Mouse (Mus musculus): ENCODE measurements around the gene Glyctk. TPM values are rescaled to one million over a fixed set of nuclear protein-coding genes. Genes with fewer than 3 reads are reported as not detected.
"Not testable (repeated sequence)": the region's sequence is repeated elsewhere in the genome, so short reads cannot be mapped to it uniquely, and the experiment has no call there.

The Glyctk gene
- total RNA-seq, 2 experiments from 2014 or later = 1.7 to 1.8 TPM

GRCm38 (mm10) chr9:106179454-106179853 is 21.5 kb upstream of the Glyctk start:
- intact Hi-C loops (cut with DNase I) = no loop called here
- DNase-seq = no peak

- intact Hi-C loops (cut with DNase I) = no loop called here
- no peak for DNase-seq
These were observed 19.9 kb upstream of the Glyctk start for GRCm38 (mm10) chr9:106177799-106178198.

- DNase-seq = no peak
- intact Hi-C loops (cut with DNase I) = no loop called here
These were observed 18.8 kb upstream of the Glyctk start for GRCm38 (mm10) chr9:106176769-106177168.

- DNase-seq = no peak
- intact Hi-C loops (cut with DNase I) = no loop called here
These were observed 17.7 kb upstream of the Glyctk start for GRCm38 (mm10) chr9:106175552-106176200.

GRCm38 (mm10) chr9:106173363-106173762 is 15.4 kb upstream of the Glyctk start:
- intact Hi-C loops (cut with DNase I) = loop anchor here (5.0 kb wide), 2 partner anchors 39 to 259 kb away; no protein-coding TSS in a partner anchor
- no peak for DNase-seq

GRCm38 (mm10) chr9:106172527-106172926 is 14.6 kb upstream of the Glyctk start:
- intact Hi-C loops (cut with DNase I) = loop anchor here (5.0 kb wide), 2 partner anchors 40 to 260 kb away; no protein-coding TSS in a partner anchor
- no peak for DNase-seq

- intact Hi-C loops (cut with DNase I) = loop anchor here (5.0 kb wide), 2 partner anchors 41 to 261 kb away; no protein-coding TSS in a partner anchor
- DNase-seq = peak; percentile 83
These were observed 13.6 kb upstream of the Glyctk start for GRCm38 (mm10) chr9:106171346-106172158.

- intact Hi-C loops (cut with DNase I) = loop anchor here (5.0 kb wide), 2 partner anchors 42 to 262 kb away; no protein-coding TSS in a partner anchor
These were observed 12.8 kb upstream of the Glyctk start, which contains the start of gene Wdr82 for GRCm38 (mm10) chr9:106170556-106171345. TSS of gene Wdr82 (plus strand) at chr9:106170928.

GRCm38 (mm10) chr9:106169917-106170316 is 12.0 kb upstream of the Glyctk start:
- intact Hi-C loops (cut with DNase I) = loop anchor here (5.0 kb wide), 2 partner anchors 42 to 262 kb away; no protein-coding TSS in a partner anchor

More at GRCm38 (mm10) chr9:106170556-106171345, 12.8 kb upstream of the Glyctk start, which contains the start of gene Wdr82:
- peak; percentile 92 to 94 for DNase-seq

GRCm38 (mm10) chr9:106169006-106169405 is 11.1 kb upstream of the Glyctk start:
- intact Hi-C loops (cut with DNase I); DNase-seq: not testable (repeated sequence)

More at GRCm38 (mm10) chr9:106169917-106170316, 12.0 kb upstream of the Glyctk start:
- no peak for DNase-seq

GRCm38 (mm10) chr9:106167703-106168102 is 9.8 kb upstream of the Glyctk start:
- DNase-seq = no peak
- intact Hi-C loops (cut with DNase I) = no loop called here

GRCm38 (mm10) chr9:106167241-106167640 is 9.3 kb upstream of the Glyctk start:
- intact Hi-C loops (cut with DNase I) = no loop called here
- DNase-seq = no peak

GRCm38 (mm10) chr9:106166709-106167108 is 8.8 kb upstream of the Glyctk start:
- intact Hi-C loops (cut with DNase I) = no loop called here
- no peak for DNase-seq

GRCm38 (mm10) chr9:106160426-106160825 is 2.5 kb upstream of the Glyctk start:
- intact Hi-C loops (cut with DNase I) = no loop called here
- no peak for DNase-seq

- DNase-seq = peak; percentile 96 to 98
- intact Hi-C loops (cut with DNase I) = loop anchor here (5.0 kb wide), 1 partner anchor 122 kb away; the partner anchor contains the start of gene Poc1a
These were observed 1.9 kb upstream of the Glyctk start for GRCm38 (mm10) chr9:106159784-106160301.

GRCm38 (mm10) chr9:106159237-106159636 is 1.3 kb upstream of the Glyctk start:
- DNase-seq = no peak
- intact Hi-C loops (cut with DNase I) = loop anchor here (5.0 kb wide), 1 partner anchor 123 kb away; the partner anchor contains the start of gene Poc1a

GRCm38 (mm10) chr9:106157623-106157925 is 364 bp downstream of the Glyctk start:
- DNase-seq = no peak
- intact Hi-C loops (cut with DNase I) = loop anchor here (5.0 kb wide), 1 partner anchor 125 kb away; the partner anchor contains the start of gene Poc1a

GRCm38 (mm10) chr9:106156921-106157622 is 866 bp downstream of the Glyctk start:
- intact Hi-C loops (cut with DNase I) = loop anchor here (5.0 kb wide), 1 partner anchor 125 kb away; the partner anchor contains the start of gene Poc1a
- no peak for DNase-seq

- DNase-seq = peak; percentile 33 to 68
- intact Hi-C loops (cut with DNase I) = loop anchor here (5.0 kb wide), 1 partner anchor 126 kb away; the partner anchor contains the start of gene Poc1a
These were observed 1.5 kb downstream of the Glyctk start for GRCm38 (mm10) chr9:106156419-106156818.
